Mouse (Mus musculus) fibroblast of lung, adult 2 months (primary cell): ENCODE data around the gene Sphk1.
"Not testable (repeated sequence)": the region's sequence is repeated elsewhere in the genome, so short reads cannot be mapped to it uniquely, and the experiment has no call there.

Source experiments
- DNase-seq: peaks from one replicate; pipeline ENCODE4 v3.0.0-alpha.2; 2011; ENCODE audit warnings: low read depth

The Sphk1 gene

DNA sequence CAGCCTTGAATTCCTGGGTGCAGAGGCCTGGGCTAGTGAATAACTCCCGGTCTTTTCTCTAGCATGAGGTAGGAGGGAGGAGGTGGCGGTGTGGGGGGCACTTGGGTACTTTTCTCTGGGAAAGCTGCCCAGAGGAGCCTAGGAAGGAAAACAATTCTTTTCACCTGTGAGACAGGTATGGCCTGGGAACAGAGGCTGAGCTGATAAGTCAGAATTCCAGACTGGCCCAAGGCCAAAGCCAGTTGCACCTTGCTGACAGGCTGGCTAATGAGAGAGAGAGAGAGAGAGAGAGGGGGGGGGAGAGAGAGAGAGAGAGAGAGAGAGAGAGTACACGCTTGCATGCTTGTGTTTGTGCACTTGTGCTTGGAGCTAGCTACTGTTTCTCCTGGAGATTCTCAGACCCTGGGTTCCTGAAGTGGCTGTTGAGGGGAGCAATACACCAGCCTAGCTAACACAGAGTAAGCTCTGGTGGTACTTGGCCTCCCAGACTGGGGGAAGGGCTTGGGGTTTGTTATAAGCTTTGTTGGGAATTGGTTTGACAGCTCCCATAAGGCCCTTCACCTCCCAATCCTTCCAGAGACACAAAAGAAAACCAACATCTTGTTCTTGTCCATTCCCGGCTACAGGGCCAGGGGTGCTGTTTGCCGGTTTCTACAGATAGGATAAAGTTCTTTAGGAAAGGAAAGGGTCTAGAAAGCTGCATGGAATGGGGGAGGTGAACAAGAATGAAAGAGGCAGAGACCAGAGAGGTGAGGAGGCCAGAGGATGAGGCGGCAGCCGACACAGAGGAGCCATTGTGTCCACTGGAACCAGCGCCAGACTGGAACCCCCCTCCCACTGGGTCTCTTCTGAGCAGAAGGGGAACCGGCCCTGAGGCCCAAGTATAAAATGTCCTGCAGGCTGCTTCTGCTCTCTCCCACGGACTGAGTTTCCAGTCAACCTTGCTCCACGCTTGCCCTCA lies at the start of gene Sphk1:
Gene Sphk1 (plus strand): TSS at position 739 of the 961 bp plus-strand sequence.
- no peak for DNase-seq

DNA sequence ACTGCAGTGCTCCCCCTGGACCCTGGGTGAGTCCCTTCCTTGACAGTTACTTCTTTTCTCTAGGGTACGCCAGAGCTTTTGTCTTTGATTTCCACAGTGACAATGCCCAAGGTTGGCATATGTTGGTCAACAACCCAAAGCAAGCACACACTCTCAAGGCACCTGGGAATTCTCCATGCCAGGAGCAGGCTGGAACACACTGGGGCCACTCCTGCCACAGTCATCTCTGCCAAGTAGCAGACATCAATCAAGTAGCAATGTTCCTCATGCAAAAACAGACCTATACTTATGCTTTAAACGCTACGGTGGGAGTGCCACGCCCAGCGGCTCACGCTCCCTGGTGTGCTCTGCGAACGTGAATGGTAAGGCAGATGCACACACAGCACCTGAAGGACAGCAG lies 49.8 kb upstream of the Sphk1 start:
- no peak for DNase-seq

- DNase-seq: no peak
Measured at GRCm38 (mm10) chr11:116481776-116482175, 48.9 kb upstream of the Sphk1 start.

- DNase-seq: no peak
Measured at GRCm38 (mm10) chr11:116484261-116484660, 46.5 kb upstream of the Sphk1 start.

- DNase-seq: no peak
Measured at GRCm38 (mm10) chr11:116488207-116488606, 42.5 kb upstream of the Sphk1 start.

- DNase-seq: no peak
Measured at GRCm38 (mm10) chr11:116488693-116489375, 41.9 kb upstream of the Sphk1 start.

GRCm38 (mm10) chr11:116489771-116490231 lies 40.9 kb upstream of the Sphk1 start:
- DNase-seq: no peak

- peak; percentile 69 for DNase-seq
Measured at GRCm38 (mm10) chr11:116490232-116491107, 40.3 kb upstream of the Sphk1 start.

- DNase-seq: no peak
Measured at GRCm38 (mm10) chr11:116491338-116491737, 39.4 kb upstream of the Sphk1 start.

DNA sequence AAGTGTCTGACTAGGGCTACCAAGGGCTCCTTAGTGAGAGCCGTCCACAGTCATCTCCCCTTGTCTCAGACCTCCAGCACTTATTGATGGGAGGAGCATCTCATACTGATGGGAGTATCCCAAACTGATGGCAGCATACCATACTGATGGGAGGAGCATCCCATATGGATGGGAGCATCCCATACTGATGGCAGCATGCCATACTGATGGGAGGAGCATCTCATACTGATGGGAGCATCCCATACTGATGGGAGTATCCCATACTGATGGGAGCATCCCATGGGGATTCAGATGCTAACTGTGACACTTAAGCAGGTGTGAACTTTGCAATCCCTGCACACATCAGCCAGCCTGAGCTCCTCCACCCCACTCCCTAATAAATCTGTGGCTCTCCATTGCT lies 38.2 kb upstream of the Sphk1 start:
- not testable (repeated sequence) for DNase-seq

- DNase-seq: no peak
Measured at GRCm38 (mm10) chr11:116493191-116493590, 37.5 kb upstream of the Sphk1 start.

GRCm38 (mm10) chr11:116493795-116494252 lies 36.9 kb upstream of the Sphk1 start, which contains the start of gene Prpsap1:
Gene Prpsap1, minus strand, starts transcription at chr11:116494202.
- no peak for DNase-seq

DNA sequence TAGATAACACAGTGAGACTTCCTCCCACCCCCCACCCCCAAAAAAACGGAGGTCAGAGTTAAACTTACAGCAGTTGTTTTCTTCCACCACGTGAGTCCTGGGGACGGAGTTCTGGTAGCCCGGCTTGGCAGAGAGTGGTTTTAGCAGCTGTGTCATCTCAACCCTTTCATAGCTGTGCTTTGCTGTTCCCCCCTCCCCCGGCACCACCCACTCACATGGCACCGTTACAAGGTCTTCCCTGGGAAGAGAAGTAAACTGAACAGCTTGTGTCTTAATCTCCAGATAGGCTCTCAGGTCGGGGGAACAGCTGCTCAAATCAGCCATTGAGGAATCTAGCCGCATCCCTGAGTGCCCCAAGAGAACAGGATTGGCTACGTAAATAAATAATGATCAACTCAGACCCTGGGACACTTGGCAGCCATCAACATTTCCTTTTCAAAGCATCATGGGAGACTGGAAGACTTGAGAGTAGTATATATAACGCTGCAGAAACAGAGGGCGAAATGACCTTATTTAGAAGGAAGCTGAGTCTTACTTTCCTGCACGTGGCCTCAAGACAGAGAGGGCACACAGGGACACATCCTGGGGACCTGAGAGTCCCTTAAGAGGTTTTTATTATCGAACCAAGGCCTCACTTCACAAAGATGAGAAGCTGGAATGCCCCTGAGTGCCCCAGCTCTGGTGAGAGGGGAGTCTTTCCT lies 36.1 kb upstream of the Sphk1 start:
- DNase-seq: no peak

DNA sequence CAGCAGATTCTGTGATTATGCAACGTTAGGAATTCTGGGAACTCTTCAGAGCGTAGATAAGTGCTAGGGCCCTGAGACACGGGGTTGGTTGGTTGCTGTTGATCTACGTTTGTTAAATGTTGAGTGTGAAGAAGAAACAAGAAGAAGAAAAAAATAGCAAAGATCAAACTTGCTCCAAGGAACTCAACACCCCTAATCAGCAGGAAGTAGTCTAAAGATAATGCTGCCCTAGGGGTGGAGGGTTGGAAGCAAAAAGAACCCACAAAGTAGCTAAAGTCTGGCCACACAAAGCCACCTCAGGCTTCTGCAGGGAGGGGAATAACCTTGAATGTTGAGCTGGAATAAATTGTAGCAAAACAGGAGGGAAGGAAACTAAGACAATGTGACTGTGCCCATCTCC lies 33.4 kb upstream of the Sphk1 start:
- no peak for DNase-seq

DNA sequence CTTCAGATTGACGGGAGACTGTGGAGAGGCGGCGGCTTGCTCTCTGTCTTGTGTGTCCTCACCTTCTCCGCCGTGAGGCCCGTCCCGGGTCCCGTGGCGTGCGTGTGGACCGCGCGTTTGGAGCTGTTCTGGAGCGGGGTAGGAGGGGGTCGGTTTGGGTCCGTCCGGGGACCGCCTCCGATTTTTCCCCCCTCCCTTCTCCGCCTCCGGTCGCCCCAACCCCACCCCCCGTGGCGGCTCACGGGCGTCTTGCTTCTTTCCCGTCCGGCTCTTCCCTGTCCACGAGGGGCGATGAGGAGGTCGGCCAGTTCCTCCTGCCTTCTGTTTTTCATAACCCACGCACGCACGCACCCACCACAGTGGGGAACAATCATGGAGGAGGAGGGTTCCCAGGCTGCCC lies 32.1 kb upstream of the Sphk1 start:
- no peak for DNase-seq

DNA sequence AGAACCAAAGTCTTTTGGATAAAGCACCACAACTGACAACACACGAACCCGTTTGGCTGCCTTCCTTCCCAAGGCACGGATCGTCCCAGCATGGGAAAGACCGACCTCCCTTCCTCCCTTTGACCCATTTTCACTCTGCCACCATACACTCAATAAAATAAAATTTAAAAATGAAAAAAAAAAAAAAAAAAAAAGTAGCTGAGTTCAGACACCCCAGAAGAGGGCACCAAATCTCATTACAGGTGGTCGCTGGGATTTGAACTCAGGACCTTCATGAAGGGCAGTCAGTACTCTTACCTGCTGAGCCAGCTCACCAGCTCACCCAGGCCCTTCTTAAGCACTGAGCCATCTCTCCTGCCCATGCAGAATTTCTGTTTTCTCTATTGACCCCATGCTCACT lies 31.7 kb upstream of the Sphk1 start:
- no peak for DNase-seq

- peak; percentile 53 for DNase-seq
Measured at GRCm38 (mm10) chr11:116501005-116501746, 29.5 kb upstream of the Sphk1 start.

GRCm38 (mm10) chr11:116504516-116504915 lies 26.2 kb upstream of the Sphk1 start:
- no peak for DNase-seq

- no peak for DNase-seq
Measured at GRCm38 (mm10) chr11:116505573-116505972, 25.2 kb upstream of the Sphk1 start.

DNA sequence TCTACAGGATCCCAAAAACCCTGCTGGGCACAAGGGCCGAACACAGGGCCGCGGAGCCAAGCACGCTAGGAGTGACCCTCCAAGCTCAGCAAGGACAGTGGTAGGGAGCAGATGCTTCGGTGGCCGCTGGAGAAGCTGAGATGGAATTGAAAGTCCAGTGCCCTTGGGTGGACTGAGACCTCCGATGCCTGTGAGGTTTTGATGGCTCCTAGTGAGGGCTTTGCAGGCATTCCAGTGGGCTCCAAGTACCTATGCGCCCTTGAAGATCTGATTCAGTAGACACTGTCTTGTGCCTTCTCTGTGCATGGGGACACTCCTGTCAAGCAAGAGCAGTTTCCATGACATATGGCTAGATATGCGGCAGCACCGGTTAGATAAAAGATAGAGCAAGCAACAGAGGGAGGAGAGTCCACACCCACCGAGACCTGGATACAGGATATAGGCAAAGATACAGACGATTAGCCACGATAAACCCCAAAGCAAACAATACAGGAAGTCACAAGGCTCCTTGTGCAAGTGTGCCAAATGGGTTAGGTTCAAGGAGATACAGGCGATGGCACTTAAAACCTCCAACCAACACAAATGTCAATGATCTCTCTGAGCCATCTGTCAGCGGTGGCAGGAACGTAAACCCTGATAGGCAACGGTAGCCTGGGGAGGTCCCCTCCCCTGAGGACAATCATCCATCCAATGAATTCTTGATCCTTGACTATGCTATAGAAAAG lies 24.4 kb upstream of the Sphk1 start:
- DNase-seq: no peak
